Mouse (Mus musculus) liver, postnatal 0 days (tissue): ENCODE measurements at regions not wholly inside any gene's neighbourhood (a gene's known extent, or its start where the extent isn't known, plus 50 kb on each side); places are given as distances from the start of the nearest gene placed in this dataset.

Source experiments
- ATAC-seq: fragments of 200-750 bp; cut with Nextera tagmentation; 2 replicates; pipeline ENCODE4 v1.8.0; 2017; ENCODE audit warnings: mild to moderate bottlenecking, moderate library complexity
- DNase-seq: peaks from one replicate; pipeline ENCODE4 v3.0.0-alpha.2; 2016
- H3K27ac ChIP-seq: fragments of 300-500 bp; sonication (generic); 2 replicates; pipeline ENCODE4 v1.5.1; 2014; ENCODE audit warnings: antibody characterized with exemption, moderate library complexity, mild to moderate bottlenecking, low read depth
- H3K27me3 ChIP-seq: fragments of 300-500 bp; sonication (generic); 2 replicates; pipeline ENCODE4 v1.6.1; 2014; ENCODE audit warnings: low read length, control low read depth, mixed read lengths; ENCODE audit not compliant: insufficient read depth
- H3K36me3 ChIP-seq: fragments of 300-500 bp; sonication (generic); replicated peaks from 2 replicates; pipeline ENCODE4 v1.6.1; 2014; ENCODE audit warnings: mild to moderate bottlenecking, control low read depth, low read length, moderate library complexity, mixed read lengths; ENCODE audit not compliant: insufficient read depth
- H3K4me1 ChIP-seq: fragments of 300-500 bp; sonication (generic); 2 replicates; pipeline ENCODE4 v1.6.1; 2014; ENCODE audit warnings: antibody characterized with exemption, mild to moderate bottlenecking, control low read depth; ENCODE audit not compliant: insufficient read depth
- H3K4me2 ChIP-seq: fragments of 300-500 bp; sonication (generic); 2 replicates; pipeline ENCODE4 v1.6.1; 2014; ENCODE audit warnings: low read depth, mild to moderate bottlenecking, low read length, moderate library complexity, mixed read lengths
- H3K4me3 ChIP-seq: fragments of 300-500 bp; sonication (generic); 2 replicates; pipeline ENCODE4 v1.5.1; 2014; ENCODE audit warnings: low read depth, low read length
- H3K9ac ChIP-seq: fragments of 300-500 bp; sonication (generic); replicated peaks from 2 replicates; pipeline ENCODE4 v1.6.1; 2014; ENCODE audit warnings: mild to moderate bottlenecking, moderate library complexity
- H3K9me3 ChIP-seq: fragments of 300-500 bp; sonication (generic); 2 replicates; pipeline ENCODE4 v1.6.1; 2016; ENCODE audit warnings: mild to moderate bottlenecking, control low read depth, low read length, mixed read lengths
- CTCF ChIP-seq: sonication (generic); IDR thresholded peaks from 2 replicates; pipeline ENCODE4 v1.5.1; 2016; ENCODE audit warnings: antibody characterized with exemption, low read depth
- EP300 ChIP-seq: IDR thresholded peaks from 2 replicates; pipeline ENCODE4 v1.6.1; 2016; ENCODE audit warnings: antibody characterized with exemption, low read depth, mild to moderate bottlenecking
- WGBS: fragments of 180-500 bp; shearing (Covaris S2); extraction: QIAGEN DNeasy Blood & Tissue Kit; methylation state at CpG from one replicate; pipeline ENCODE4 v1.1.7; 2014; ENCODE audit not compliant: insufficient replicate concordance; 5-methylcytosine and 5-hydroxymethylcytosine counted together

- Histone ChIP-seq H3K9me3 (no peaks in the 10 kb centered on the region), H3K9ac (no peak overlapping the region), H3K27me3 (0 out of 2 replicates have a peak, but pooled peaks cover 3% of the 10 kb centered on the region), H3K4me2 (peak overlapping the region; percentile 57), H3K27ac (no peak overlapping the region), H3K36me3 (no peaks in the 10 kb centered on the region), H3K4me3 (peak overlapping the region; percentile 13), H3K4me1 (no peaks in the 10 kb centered on the region)
- ATAC-seq (no peak), DNase-seq (no peak)
- 19% methylated on average over 43 of the region's 43 CpGs for WGBS
- TF ChIP-seq EP300: no peak
- TF ChIP-seq CTCF: no peak
Observed at GRCm38 (mm10) chrX:21360771-21361667, 123.3 kb upstream of the Agtr2 start.

DNA sequence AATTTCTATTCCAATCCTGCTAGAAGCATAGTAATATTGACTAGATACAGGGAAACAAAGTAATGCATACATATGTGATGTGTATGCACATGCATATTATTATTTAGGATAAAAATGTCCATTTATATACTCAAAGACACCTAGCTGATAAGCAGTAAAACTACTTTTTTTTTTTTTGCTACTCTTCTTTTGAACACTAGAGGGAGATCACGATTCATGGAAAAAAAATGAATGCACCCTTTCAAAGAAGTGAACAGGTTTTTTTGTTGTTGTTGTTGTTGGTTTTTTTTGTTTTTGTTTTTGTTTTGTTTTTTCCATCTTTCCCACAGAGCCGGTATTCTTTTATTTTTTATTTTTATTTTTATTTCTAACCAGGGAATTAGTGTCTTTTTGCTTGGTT, 99.1 kb upstream of the Agtr2 start:
- Histone ChIP-seq H3K27ac (no peak overlapping the region), H3K4me2 (no peak overlapping the region), H3K9me3 (no peaks in the 10 kb centered on the region), H3K27me3 (no peaks in the 10 kb centered on the region), H3K4me3 (no peak overlapping the region), H3K9ac (no peak overlapping the region), H3K36me3 (no peaks in the 10 kb centered on the region), H3K4me1 (no peaks in the 10 kb centered on the region)
- no peak for DNase-seq
- no peak for ATAC-seq
- TF ChIP-seq EP300 (no peak), CTCF (peak; percentile 35; the same call in 1 of the 2 replicates)
- 6% methylated on average over 2 of the region's 2 CpGs for WGBS

- no peak for DNase-seq
- no peak overlapping the region for H3K4me3 ChIP-seq
- no peak for ATAC-seq
- no peaks in the 10 kb centered on the region for H3K4me1 ChIP-seq
- H3K9me3 ChIP-seq: no peaks in the 10 kb centered on the region
- no peak overlapping the region for H3K27ac ChIP-seq
- WGBS: 47% methylated on average over 1 of the region's 1 CpGs
- H3K9ac ChIP-seq: no peak overlapping the region
- H3K4me2 ChIP-seq: no peak overlapping the region
- no peaks in the 10 kb centered on the region for H3K36me3 ChIP-seq
- H3K27me3 ChIP-seq: no peaks in the 10 kb centered on the region
- TF ChIP-seq EP300 (no peak), CTCF (no peak)
Observed at GRCm38 (mm10) chrX:21389992-21390391, 94.4 kb upstream of the Agtr2 start.

- no peak for DNase-seq
- no peaks in the 10 kb centered on the region for H3K36me3 ChIP-seq
- H3K27ac ChIP-seq: no peak overlapping the region
- H3K4me1 ChIP-seq: no peaks in the 10 kb centered on the region
- H3K9me3 ChIP-seq: no peaks in the 10 kb centered on the region
- H3K9ac ChIP-seq: no peak overlapping the region
- no peak for TF ChIP-seq EP300
- no peak for TF ChIP-seq CTCF
- 67% methylated on average over 10 of the region's 10 CpGs for WGBS
- ATAC-seq: no peak
- no peak overlapping the region for H3K4me3 ChIP-seq
- no peaks in the 10 kb centered on the region for H3K27me3 ChIP-seq
- H3K4me2 ChIP-seq: no peak overlapping the region
Observed at GRCm38 (mm10) chrX:21393212-21393611, 91.1 kb upstream of the Agtr2 start.

- Histone ChIP-seq H3K36me3 (no peaks in the 10 kb centered on the region), H3K27me3 (no peaks in the 10 kb centered on the region), H3K4me1 (no peaks in the 10 kb centered on the region), H3K4me3 (no peak overlapping the region), H3K27ac (no peak overlapping the region), H3K4me2 (no peak overlapping the region), H3K9ac (no peak overlapping the region), H3K9me3 (no peaks in the 10 kb centered on the region)
- WGBS: 47% methylated on average over 4 of the region's 4 CpGs
- peak; percentile 44; the same call in 1 of the 2 replicates for TF ChIP-seq CTCF
- TF ChIP-seq EP300: no peak
- ATAC-seq (no peak), DNase-seq (peak; percentile 12)
Observed at GRCm38 (mm10) chrX:21424797-21425196, 59.5 kb upstream of the Agtr2 start.

DNA sequence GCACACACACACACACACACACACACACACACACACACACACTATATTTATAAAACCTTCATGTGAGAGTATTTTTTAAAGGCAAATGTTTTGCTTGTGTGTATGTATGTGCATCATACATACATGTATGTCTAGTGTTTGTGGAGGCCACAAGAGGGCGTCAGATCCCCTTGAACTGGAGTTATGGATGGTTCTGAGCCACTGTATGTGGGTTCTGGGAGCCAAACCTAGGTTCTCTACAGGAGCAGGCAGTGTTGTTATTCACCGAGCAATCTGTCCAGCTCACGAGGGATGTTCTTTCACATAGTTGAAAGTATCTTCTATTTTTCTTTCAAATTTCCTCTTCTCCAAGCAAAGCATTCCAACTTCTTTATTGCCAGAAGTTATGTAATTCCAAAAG, 56.3 kb upstream of the Agtr2 start:
- 62% methylated on average over 3 of the region's 3 CpGs for WGBS
- H3K4me2 ChIP-seq: no peak overlapping the region
- no peaks in the 10 kb centered on the region for H3K36me3 ChIP-seq
- TF ChIP-seq EP300 (no peak), CTCF (no peak)
- no peaks in the 10 kb centered on the region for H3K9me3 ChIP-seq
- ATAC-seq (no peak), DNase-seq (no peak)
- no peaks in the 10 kb centered on the region for H3K27me3 ChIP-seq
- H3K4me3 ChIP-seq: no peak overlapping the region
- no peaks in the 10 kb centered on the region for H3K4me1 ChIP-seq
- no peak overlapping the region for H3K27ac ChIP-seq
- no peak overlapping the region for H3K9ac ChIP-seq
